Mouse (Mus musculus): ENCODE data around the gene Xcr1.

GRCm38 (mm10) chr9:123850705-123851061 lies 11.1 kb downstream of the Xcr1 start:
- TF ChIP-seq CTCF (IDR thresholded peaks at IDR 0.05; ENCODE audit: borderline replicate concordance, extremely low read depth, insufficient read depth, insufficient read length) = no peak
- no peak for TF ChIP-seq POLR2A (IDR thresholded peaks at IDR 0.05; ENCODE audit: borderline replicate concordance, extremely low read depth, insufficient read depth, insufficient read length, poor library complexity, severe bottlenecking)
